Mouse (Mus musculus): Measurements from ENCODE around the gene Sh2d3c. TPM values are rescaled to one million over a fixed set of nuclear protein-coding genes. Genes with fewer than 3 reads are reported as not detected.

The Sh2d3c gene
- polyA plus RNA-seq, 1 experiment from 2014 or later, result 45.9 TPM

DNA sequence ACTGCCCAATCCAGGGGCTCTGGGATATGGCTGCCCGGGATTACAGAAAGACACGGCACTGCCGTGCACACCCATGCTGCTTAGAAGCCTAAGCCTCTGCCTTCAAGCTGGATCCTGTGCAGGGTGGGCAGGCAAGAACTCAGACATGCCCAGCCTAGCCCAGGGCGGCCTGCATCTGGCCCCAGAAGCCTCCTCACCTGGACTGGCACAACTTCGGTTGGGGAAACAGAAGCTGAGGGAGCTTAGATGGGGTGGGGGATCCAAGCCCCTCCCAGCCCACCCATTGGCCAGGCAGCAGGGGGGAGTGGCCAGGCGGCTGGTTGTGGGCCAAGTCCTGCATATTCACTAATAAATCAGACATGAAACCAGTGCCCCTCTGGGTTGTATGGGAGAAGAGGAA is 39.1 kb upstream of the Sh2d3c start:
- DNase-seq, result no peak
- H3K27me3 ChIP-seq (ENCODE audit: control insufficient read depth, insufficient read depth, low read length), result no peaks in the 10 kb centered on the region
- peaks cover 45% of the 10 kb centered on the region for H3K36me3 ChIP-seq (ENCODE audit: control insufficient read depth, insufficient read depth, low read length)
- no peak overlapping the region for H3K4me3 ChIP-seq (replicated peaks; ENCODE audit: low read depth, low read length)
- WGBS, result 68% methylated on average over 6 of the region's 6 CpGs
- ATAC-seq (ENCODE audit: low FRiP score, low TSS enrichment), result no peak
- no peaks in the 10 kb centered on the region for H3K4me1 ChIP-seq (ENCODE audit: control insufficient read depth, insufficient read depth, low read length)
- H3K4me2 ChIP-seq (ENCODE audit: low read length), result no peak overlapping the region
- H3K9me3 ChIP-seq (ENCODE audit: control insufficient read depth, low read length), result no peaks in the 10 kb centered on the region
- no peak overlapping the region for H3K27ac ChIP-seq (replicated peaks; ENCODE audit: low read depth, low read length)
- no peak overlapping the region for H3K9ac ChIP-seq (replicated peaks; ENCODE audit: low read length)

GRCm38 (mm10) chr2:32682721-32683417 is 38.0 kb upstream of the Sh2d3c start:
- DNase-seq, result no peak
- no peak overlapping the region for H3K4me3 ChIP-seq (replicated peaks; ENCODE audit: low read depth, low read length)
- H3K4me2 ChIP-seq (ENCODE audit: low read length), result no peak overlapping the region
- peaks cover 54% of the 10 kb centered on the region for H3K36me3 ChIP-seq (ENCODE audit: control insufficient read depth, insufficient read depth, low read length)
- no peaks in the 10 kb centered on the region for H3K27me3 ChIP-seq (ENCODE audit: control insufficient read depth, insufficient read depth, low read length)
- H3K4me1 ChIP-seq (ENCODE audit: control insufficient read depth, insufficient read depth, low read length), result no peaks in the 10 kb centered on the region
- H3K9ac ChIP-seq (replicated peaks; ENCODE audit: low read length), result 0 out of 2 replicates have a peak overlapping the region, but pooled peaks have one; percentile 9
- no peaks in the 10 kb centered on the region for H3K9me3 ChIP-seq (ENCODE audit: control insufficient read depth, low read length)
- ATAC-seq (ENCODE audit: low FRiP score, low TSS enrichment), result no peak
- WGBS, result 83% methylated on average over 14 of the region's 14 CpGs
- no peak overlapping the region for H3K27ac ChIP-seq (replicated peaks; ENCODE audit: low read depth, low read length)

- Histone ChIP-seq H3K9ac (replicated peaks; ENCODE audit: low read length) (no peak overlapping the region), H3K9me3 (ENCODE audit: control insufficient read depth, low read length) (no peaks in the 10 kb centered on the region), H3K27me3 (ENCODE audit: control insufficient read depth, insufficient read depth, low read length) (no peaks in the 10 kb centered on the region), H3K4me3 (replicated peaks; ENCODE audit: low read depth, low read length) (no peak overlapping the region), H3K27ac (replicated peaks; ENCODE audit: low read depth, low read length) (no peak overlapping the region), H3K4me2 (ENCODE audit: low read length) (no peak overlapping the region), H3K36me3 (ENCODE audit: control insufficient read depth, insufficient read depth, low read length) (peaks cover 57% of the 10 kb centered on the region), H3K4me1 (ENCODE audit: control insufficient read depth, insufficient read depth, low read length) (no peaks in the 10 kb centered on the region)
- no peak for ATAC-seq (ENCODE audit: low FRiP score, low TSS enrichment)
- DNase-seq, result no peak
- WGBS, result 94% methylated on average over 10 of the region's 10 CpGs
These were observed 37.2 kb upstream of the Sh2d3c start for GRCm38 (mm10) chr2:32683701-32684100.

DNA sequence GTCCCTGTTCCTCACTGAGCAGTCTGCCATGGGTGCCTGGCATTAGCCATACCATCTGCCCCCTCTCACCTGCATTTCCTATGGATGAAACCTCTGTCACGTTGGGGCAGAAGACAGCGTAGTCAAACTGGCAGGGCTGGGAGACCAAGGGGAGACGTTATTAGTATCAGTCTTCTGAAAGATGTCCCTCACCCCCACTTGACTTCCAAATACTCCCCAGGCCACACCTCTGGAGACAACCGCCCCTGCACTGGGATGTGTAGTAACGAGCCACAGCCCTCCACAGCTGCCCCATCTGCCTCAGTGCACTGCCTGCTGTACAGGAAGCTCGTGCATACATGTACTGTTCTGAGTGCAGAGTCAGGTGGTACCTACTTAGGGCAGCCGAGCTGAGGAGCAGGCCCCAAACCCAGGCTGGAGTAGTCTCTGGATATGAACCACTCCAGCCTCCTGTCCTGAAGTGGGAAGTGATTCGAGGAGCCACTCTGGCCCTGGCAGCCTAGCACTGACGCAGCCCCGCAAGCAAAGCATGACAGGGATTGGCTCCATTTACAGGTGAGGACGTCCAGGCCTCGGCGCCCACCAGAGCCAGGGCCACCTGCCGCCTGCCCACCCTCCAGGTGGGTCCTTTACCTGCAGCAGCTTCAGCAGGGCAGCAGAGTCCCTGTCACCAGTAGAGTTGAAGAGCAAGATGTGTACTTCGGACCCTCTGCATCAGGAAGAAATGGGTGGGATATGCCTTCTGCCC is 36.0 kb upstream of the Sh2d3c start:
- H3K27ac ChIP-seq (replicated peaks; ENCODE audit: low read depth, low read length), result no peak overlapping the region
- H3K9me3 ChIP-seq (ENCODE audit: control insufficient read depth, low read length), result no peaks in the 10 kb centered on the region
- H3K27me3 ChIP-seq (ENCODE audit: control insufficient read depth, insufficient read depth, low read length), result no peaks in the 10 kb centered on the region
- DNase-seq, result no peak
- no peak overlapping the region for H3K9ac ChIP-seq (replicated peaks; ENCODE audit: low read length)
- no peaks in the 10 kb centered on the region for H3K4me1 ChIP-seq (ENCODE audit: control insufficient read depth, insufficient read depth, low read length)
- no peak overlapping the region for H3K4me2 ChIP-seq (ENCODE audit: low read length)
- ATAC-seq (ENCODE audit: low FRiP score, low TSS enrichment), result no peak
- H3K4me3 ChIP-seq (replicated peaks; ENCODE audit: low read depth, low read length), result no peak overlapping the region
- WGBS, result 95% methylated on average over 15 of the region's 15 CpGs
- peaks cover 57% of the 10 kb centered on the region for H3K36me3 ChIP-seq (ENCODE audit: control insufficient read depth, insufficient read depth, low read length)

DNA sequence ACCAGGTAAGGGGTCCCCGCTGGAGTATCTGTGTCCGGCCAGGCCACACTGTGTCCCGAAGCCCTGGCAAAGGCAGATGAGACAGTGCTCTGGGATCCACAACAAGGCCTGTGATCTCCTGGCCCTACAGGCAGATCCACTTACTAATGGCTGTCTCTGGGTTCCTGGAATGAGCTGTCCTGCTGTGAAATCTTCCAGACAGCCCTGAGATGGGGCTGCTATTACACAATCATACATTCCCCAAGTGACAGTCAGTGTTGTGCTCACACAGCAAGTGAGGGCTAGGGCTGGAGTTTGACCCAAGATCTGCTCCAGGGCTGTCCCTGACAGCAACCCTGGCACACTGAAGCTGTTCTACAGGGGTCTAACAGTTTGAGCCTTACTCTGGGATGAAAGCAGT is 35.0 kb upstream of the Sh2d3c start:
- Histone ChIP-seq H3K9ac (replicated peaks; ENCODE audit: low read length) (no peak overlapping the region), H3K4me2 (ENCODE audit: low read length) (no peak overlapping the region), H3K27ac (replicated peaks; ENCODE audit: low read depth, low read length) (no peak overlapping the region), H3K27me3 (ENCODE audit: control insufficient read depth, insufficient read depth, low read length) (no peaks in the 10 kb centered on the region), H3K4me1 (ENCODE audit: control insufficient read depth, insufficient read depth, low read length) (no peaks in the 10 kb centered on the region), H3K36me3 (ENCODE audit: control insufficient read depth, insufficient read depth, low read length) (peaks cover 57% of the 10 kb centered on the region), H3K9me3 (ENCODE audit: control insufficient read depth, low read length) (no peaks in the 10 kb centered on the region), H3K4me3 (replicated peaks; ENCODE audit: low read depth, low read length) (no peak overlapping the region)
- DNase-seq, result no peak
- no peak for ATAC-seq (ENCODE audit: low FRiP score, low TSS enrichment)
- WGBS, result 97% methylated on average over 3 of the region's 3 CpGs

- 95% methylated on average over 6 of the region's 6 CpGs for WGBS
- H3K27ac ChIP-seq (replicated peaks; ENCODE audit: low read depth, low read length), result no peak overlapping the region
- no peak for ATAC-seq (ENCODE audit: low FRiP score, low TSS enrichment)
- peaks cover 57% of the 10 kb centered on the region for H3K36me3 ChIP-seq (ENCODE audit: control insufficient read depth, insufficient read depth, low read length)
- no peaks in the 10 kb centered on the region for H3K9me3 ChIP-seq (ENCODE audit: control insufficient read depth, low read length)
- H3K4me3 ChIP-seq (replicated peaks; ENCODE audit: low read depth, low read length), result no peak overlapping the region
- no peak overlapping the region for H3K9ac ChIP-seq (replicated peaks; ENCODE audit: low read length)
- no peaks in the 10 kb centered on the region for H3K4me1 ChIP-seq (ENCODE audit: control insufficient read depth, insufficient read depth, low read length)
- no peak overlapping the region for H3K4me2 ChIP-seq (ENCODE audit: low read length)
- no peak for DNase-seq
- no peaks in the 10 kb centered on the region for H3K27me3 ChIP-seq (ENCODE audit: control insufficient read depth, insufficient read depth, low read length)
These were observed 34.2 kb upstream of the Sh2d3c start for GRCm38 (mm10) chr2:32686640-32687039.

DNA sequence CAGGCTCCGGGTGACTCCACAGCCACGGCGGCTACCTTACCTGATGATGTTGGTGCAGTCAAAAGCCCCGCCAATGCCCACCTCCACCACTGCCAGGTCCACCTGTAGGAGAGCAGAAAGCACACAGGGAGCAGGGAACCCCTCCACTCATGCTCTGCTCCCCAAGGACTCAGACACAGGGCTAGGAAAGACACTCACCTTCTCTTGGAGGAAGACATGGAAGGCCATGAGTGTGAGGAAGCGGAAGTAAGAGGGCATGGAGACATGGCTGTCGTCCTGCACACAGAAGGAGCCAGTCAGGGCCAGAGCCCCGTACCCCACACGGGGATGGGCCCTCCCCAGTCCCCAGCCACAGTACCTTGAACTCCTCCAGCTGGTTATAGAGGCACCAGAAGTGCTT is 33.3 kb upstream of the Sh2d3c start:
- no peaks in the 10 kb centered on the region for H3K27me3 ChIP-seq (ENCODE audit: control insufficient read depth, insufficient read depth, low read length)
- WGBS, result 93% methylated on average over 8 of the region's 8 CpGs
- H3K4me2 ChIP-seq (ENCODE audit: low read length), result no peak overlapping the region
- no peak overlapping the region for H3K27ac ChIP-seq (replicated peaks; ENCODE audit: low read depth, low read length)
- DNase-seq (no peak), ATAC-seq (ENCODE audit: low FRiP score, low TSS enrichment) (no peak)
- peaks cover 53% of the 10 kb centered on the region for H3K36me3 ChIP-seq (ENCODE audit: control insufficient read depth, insufficient read depth, low read length)
- H3K4me1 ChIP-seq (ENCODE audit: control insufficient read depth, insufficient read depth, low read length), result no peaks in the 10 kb centered on the region; the same call in 1 of the 2 replicates
- no peaks in the 10 kb centered on the region for H3K9me3 ChIP-seq (ENCODE audit: control insufficient read depth, low read length)
- H3K9ac ChIP-seq (replicated peaks; ENCODE audit: low read length), result no peak overlapping the region
- no peak overlapping the region for H3K4me3 ChIP-seq (replicated peaks; ENCODE audit: low read depth, low read length)

GRCm38 (mm10) chr2:32689420-32689819 is 31.4 kb upstream of the Sh2d3c start:
- Histone ChIP-seq H3K27ac (replicated peaks; ENCODE audit: low read depth, low read length) (no peak overlapping the region), H3K4me3 (replicated peaks; ENCODE audit: low read depth, low read length) (no peak overlapping the region), H3K9me3 (ENCODE audit: control insufficient read depth, low read length) (no peaks in the 10 kb centered on the region), H3K4me2 (ENCODE audit: low read length) (no peak overlapping the region), H3K27me3 (ENCODE audit: control insufficient read depth, insufficient read depth, low read length) (no peaks in the 10 kb centered on the region), H3K36me3 (ENCODE audit: control insufficient read depth, insufficient read depth, low read length) (peaks cover 35% of the 10 kb centered on the region), H3K4me1 (ENCODE audit: control insufficient read depth, insufficient read depth, low read length) (peaks cover 9% of the 10 kb centered on the region), H3K9ac (replicated peaks; ENCODE audit: low read length) (no peak overlapping the region)
- ATAC-seq (ENCODE audit: low FRiP score, low TSS enrichment), result no peak
- 17% methylated on average over 5 of the region's 5 CpGs for WGBS
- DNase-seq, result peak; percentile 91

DNA sequence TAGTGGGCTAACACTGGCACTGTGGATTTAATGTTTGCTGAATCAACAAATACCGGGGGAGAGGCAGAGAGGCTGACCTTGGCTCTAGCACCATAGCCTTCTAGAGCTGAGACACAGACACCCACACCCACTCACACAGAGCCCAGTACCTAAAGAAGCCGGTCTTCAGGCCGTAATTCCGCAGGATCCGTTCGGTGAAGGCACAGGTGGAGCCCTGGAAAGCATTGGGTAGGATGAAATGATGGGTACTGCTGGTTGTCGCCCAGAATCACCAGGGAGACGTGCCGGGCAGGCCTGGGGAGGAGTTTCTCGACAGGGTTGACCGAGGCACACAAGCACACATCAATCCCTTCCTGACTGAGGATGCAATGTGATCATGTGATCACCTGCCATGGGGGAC is 29.8 kb upstream of the Sh2d3c start:
- Histone ChIP-seq H3K36me3 (ENCODE audit: control insufficient read depth, insufficient read depth, low read length) (peaks cover 19% of the 10 kb centered on the region), H3K9ac (replicated peaks; ENCODE audit: low read length) (no peak overlapping the region), H3K4me3 (replicated peaks; ENCODE audit: low read depth, low read length) (no peak overlapping the region), H3K27me3 (ENCODE audit: control insufficient read depth, insufficient read depth, low read length) (no peaks in the 10 kb centered on the region), H3K4me1 (ENCODE audit: control insufficient read depth, insufficient read depth, low read length) (peaks cover 9% of the 10 kb centered on the region), H3K4me2 (ENCODE audit: low read length) (no peak overlapping the region), H3K9me3 (ENCODE audit: control insufficient read depth, low read length) (no peaks in the 10 kb centered on the region), H3K27ac (replicated peaks; ENCODE audit: low read depth, low read length) (no peak overlapping the region)
- 84% methylated on average over 11 of the region's 11 CpGs for WGBS
- ATAC-seq (ENCODE audit: low FRiP score, low TSS enrichment), result no peak
- DNase-seq, result no peak

Data from midbrain, embryonic 14.5 days (tissue).